Mouse (Mus musculus) CH12.LX (cell line): ENCODE measurements around the gene Map3k13. TPM values are rescaled to one million over a fixed set of nuclear protein-coding genes. Genes with fewer than 3 reads are reported as not detected.

Experiments used
- DNase-seq: peaks from one replicate; pipeline ENCODE4 v3.0.0-alpha.2; 2013; ENCODE audit errors: extremely low read depth
- H3K27ac ChIP-seq: 2 replicates; pipeline ENCODE4 v1.5.1; 2012; ENCODE audit warnings: low read depth, mild to moderate bottlenecking, control low read depth, moderate library complexity; ENCODE audit not compliant: insufficient read depth
- H3K27me3 ChIP-seq: replicated peaks from 2 replicates; pipeline ENCODE3; 2012; ENCODE audit warnings: inconsistent platforms
- H3K36me3 ChIP-seq, 2 experiments: replicated peaks in 1 of 2; 2 replicates each; pipeline versions ENCODE3 to v1.6.1; 2012; ENCODE audit warnings: inconsistent platforms in 1 of 2, low read length in 1 of 2, mild to moderate bottlenecking in 1 of 2, mixed read lengths in 1 of 2, moderate library complexity in 1 of 2; ENCODE audit not compliant: control insufficient read depth in 1 of 2, insufficient read depth in 1 of 2
- H3K4me1 ChIP-seq, 2 experiments: 2 replicates each; pipeline ENCODE4 v1.6.1; 2012; ENCODE audit warnings: inconsistent platforms in 1 of 2, moderate library complexity in 1 of 2; ENCODE audit not compliant: insufficient read depth in 2 of 2, control insufficient read depth in 1 of 2
- H3K4me2 ChIP-seq: 2 replicates; pipeline ENCODE4 v1.6.1; 2012; ENCODE audit warnings: low read depth, mild to moderate bottlenecking, control low read depth; ENCODE audit not compliant: poor library complexity, insufficient read depth, severe bottlenecking
- H3K4me3 ChIP-seq, 3 experiments: fragments of 150-350 bp in 1 of 3; sonication (generic) in 1 of 3; replicated peaks in 1 of 3; 2 replicates each; pipeline versions ENCODE3 to v1.5.1; 2011 to 2012; ENCODE audit warnings: low read depth in 2 of 3, low read length in 2 of 3, mild to moderate bottlenecking in 2 of 3, moderate library complexity in 2 of 3, control low read depth in 1 of 3, improper control_type of control experiment in 1 of 3, inconsistent platforms in 1 of 3, mixed read lengths in 1 of 3; ENCODE audit not compliant: poor library complexity in 1 of 3
- H3K79me2 ChIP-seq: replicated peaks from 2 replicates; pipeline ENCODE4 v1.6.1; 2012; ENCODE audit warnings: mild to moderate bottlenecking, moderate library complexity; ENCODE audit not compliant: control insufficient read depth, poor library complexity, insufficient read depth, severe bottlenecking; ENCODE audit errors: extremely low read depth
- H3K9ac ChIP-seq: 2 replicates; pipeline ENCODE4 v1.6.1; 2012; ENCODE audit warnings: low read depth, mild to moderate bottlenecking, control low read depth, moderate library complexity; ENCODE audit not compliant: insufficient read depth
- H3K9me3 ChIP-seq: replicated peaks from 2 replicates; pipeline ENCODE3; 2012; ENCODE audit warnings: low read length, inconsistent platforms, mixed read lengths
- BHLHE40 ChIP-seq: IDR thresholded peaks from 2 replicates; pipeline ENCODE4 v1.6.1; 2011; ENCODE audit warnings: mild to moderate bottlenecking, low read depth, low read length, improper control_type of control experiment
- CHD1 ChIP-seq: IDR thresholded peaks from 2 replicates; pipeline ENCODE4 v1.6.1; 2012; ENCODE audit warnings: low read depth, low read length, improper control_type of control experiment, inconsistent platforms
- CHD2 ChIP-seq: IDR thresholded peaks from 2 replicates; pipeline ENCODE4 v1.6.1; 2011; ENCODE audit warnings: low read length, improper control_type of control experiment
- E2F4 ChIP-seq: IDR thresholded peaks from 2 replicates; pipeline ENCODE4 v1.6.1; 2011; ENCODE audit warnings: low read depth, low read length, improper control_type of control experiment; ENCODE audit not compliant: insufficient replicate concordance
- EP300 ChIP-seq: IDR thresholded peaks from 2 replicates; pipeline ENCODE4 v1.6.1; 2011; ENCODE audit warnings: low read length, improper control_type of control experiment
- GABPA ChIP-seq: IDR thresholded peaks from 2 replicates; pipeline ENCODE4 v1.6.1; 2012; ENCODE audit warnings: low read depth, low read length, improper control_type of control experiment, inconsistent platforms; ENCODE audit not compliant: insufficient replicate concordance
- HCFC1 ChIP-seq: IDR thresholded peaks from 2 replicates; pipeline ENCODE4 v1.6.1; 2012; ENCODE audit warnings: low read depth, mild to moderate bottlenecking, inconsistent platforms, low read length, improper control_type of control experiment
- IRF4 ChIP-seq: IDR thresholded peaks from 2 replicates; pipeline ENCODE4 v1.6.1; 2014; ENCODE audit warnings: low read depth, mild to moderate bottlenecking, inconsistent platforms, low read length, improper control_type of control experiment
- JUN ChIP-seq: IDR thresholded peaks from 2 replicates; pipeline ENCODE4 v1.6.1; 2011; ENCODE audit warnings: low read depth, mild to moderate bottlenecking, low read length, improper control_type of control experiment, moderate library complexity; ENCODE audit not compliant: insufficient read depth
- JUND ChIP-seq: conservative IDR thresholded peaks from 2 replicates; pipeline ENCODE4 v1.6.1; 2011; ENCODE audit warnings: low read depth, low read length, improper control_type of control experiment
- MAFK ChIP-seq: IDR thresholded peaks from 2 replicates; pipeline ENCODE4 v1.6.1; 2011; ENCODE audit warnings: low read length, improper control_type of control experiment; ENCODE audit not compliant: insufficient replicate concordance
- MAX ChIP-seq: IDR thresholded peaks from 2 replicates; pipeline ENCODE4 v1.6.1; 2011; ENCODE audit warnings: low read length, improper control_type of control experiment
- MAZ ChIP-seq: IDR thresholded peaks from 2 replicates; pipeline ENCODE4 v1.6.1; 2012; ENCODE audit warnings: low read depth, mild to moderate bottlenecking, inconsistent platforms, low read length, improper control_type of control experiment, moderate library complexity
- NELFE ChIP-seq: IDR thresholded peaks from 2 replicates; pipeline ENCODE4 v1.6.1; 2011; ENCODE audit warnings: low read depth, low read length, improper control_type of control experiment
- NRF1 ChIP-seq: IDR thresholded peaks from 2 replicates; pipeline ENCODE4 v1.6.1; 2014; ENCODE audit warnings: low read depth, mild to moderate bottlenecking, inconsistent platforms, low read length, improper control_type of control experiment, moderate library complexity
- PAX5 ChIP-seq: IDR thresholded peaks from 2 replicates; pipeline ENCODE4 v1.6.1; 2012; ENCODE audit warnings: low read length, inconsistent platforms, mixed read lengths
- POLR2A ChIP-seq: IDR thresholded peaks from 2 replicates; pipeline ENCODE4 v1.6.1; 2011; ENCODE audit warnings: low read depth, mild to moderate bottlenecking, improper control_type of control experiment, low read length
- POLR2AphosphoS2 ChIP-seq: IDR thresholded peaks from 2 replicates; pipeline ENCODE4 v1.6.1; 2011; ENCODE audit warnings: low read depth, low read length, improper control_type of control experiment
- RAD21 ChIP-seq: IDR thresholded peaks from 2 replicates; pipeline ENCODE4 v1.6.1; 2011; ENCODE audit warnings: low read depth, mild to moderate bottlenecking, low read length, improper control_type of control experiment, moderate library complexity
- RCOR1 ChIP-seq: conservative IDR thresholded peaks from 2 replicates; pipeline ENCODE4 v1.6.1; 2012; ENCODE audit warnings: low read depth, mild to moderate bottlenecking, inconsistent platforms, low read length, improper control_type of control experiment
- SIN3A ChIP-seq: IDR thresholded peaks from 2 replicates; pipeline ENCODE4 v1.6.1; 2012; ENCODE audit warnings: low read length, improper control_type of control experiment, inconsistent platforms
- TCF12 ChIP-seq: IDR thresholded peaks from 2 replicates; pipeline ENCODE4 v1.6.1; 2014; ENCODE audit warnings: low read depth, mild to moderate bottlenecking, inconsistent platforms, low read length, improper control_type of control experiment
- USF1 ChIP-seq: IDR thresholded peaks from 2 replicates; pipeline ENCODE4 v1.6.1; 2014; ENCODE audit warnings: low read depth, mild to moderate bottlenecking, inconsistent platforms, low read length, improper control_type of control experiment
- ZC3H11A ChIP-seq: IDR thresholded peaks from 2 replicates; pipeline ENCODE4 v1.6.1; 2012; ENCODE audit warnings: low read depth, mild to moderate bottlenecking, inconsistent platforms, low read length, improper control_type of control experiment
- ZKSCAN1 ChIP-seq: IDR thresholded peaks from 2 replicates; pipeline ENCODE4 v1.6.1; 2012; ENCODE audit warnings: low read depth, inconsistent platforms, low read length, improper control_type of control experiment, borderline replicate concordance
- dilution Hi-C: fragments of 300-500 bp; cut with MboI; formaldehyde crosslinking; loops from 2 replicates; pipeline ENCODE4 v1.14.3; 2020; ENCODE audit warnings: low sequenced_read_pairs; ENCODE audit not compliant: extremely low pct_unique_long_range_greater_than_20kb, extremely low pct_ligation_motif_present
- in situ Hi-C: fragments of 300-500 bp; cut with MboI; formaldehyde crosslinking; loops from 3 replicates; pipeline ENCODE4 v1.14.3; 2019; ENCODE audit warnings: low sequenced_read_pairs, low pct_ligation_motif_present, low pct_unique_long_range_greater_than_20kb, mixed read lengths
- polyA plus RNA-seq: library from polyadenylated mRNA; unstranded; fragments of >175 nt; gene quantifications from 2 replicates; pipeline ENCODE4 v1.2.1, GENCODE M21; 2012; ENCODE audit warnings: low read depth; ENCODE audit not compliant: insufficient read length
- total RNA-seq, 2 experiments: library from RNA; depleted of rRNA; stranded (reverse); fragments of 300-350 nt in 1 of 2; fragments of >200 nt in 1 of 2; gene quantifications; 2 replicates each; pipeline ENCODE4 v1.2.3; 2012 to 2014

Gene Map3k13
- total and polyA plus RNA-seq, 3 experiments: 0.32 to 1.3 (median 0.89) TPM

GRCm38 (mm10) chr16:21955591-21955990 lies 161.4 kb downstream of the Map3k13 start:
- H3K36me3 ChIP-seq: no peaks in the 10 kb centered on the region
- H3K27me3 ChIP-seq: no peaks in the 10 kb centered on the region
- no peaks in the 10 kb centered on the region for H3K79me2 ChIP-seq
- H3K4me2 ChIP-seq: no peak overlapping the region
- TF ChIP-seq TCF12: no peak
- TF ChIP-seq ZKSCAN1: no peak
- TF ChIP-seq MAZ: no peak
- TF ChIP-seq POLR2AphosphoS2: no peak
- no peak for TF ChIP-seq USF1
- no peak for TF ChIP-seq CHD1
- TF ChIP-seq SIN3A: no peak
- TF ChIP-seq JUN: no peak
- dilution Hi-C loops (no loop called here), in situ Hi-C loops (no loop called here)
- no peak overlapping the region for H3K27ac ChIP-seq
- no peak overlapping the region for H3K4me3 ChIP-seq
- peaks cover 9% of the 10 kb centered on the region for H3K9me3 ChIP-seq
- H3K9ac ChIP-seq: no peak overlapping the region
- peaks cover 2 to 8% of the 10 kb centered on the region in 2 experiments; a peak in 2 of 4 replicates for H3K4me1 ChIP-seq
- DNase-seq: no peak

- H3K4me1 ChIP-seq: no peaks in the 10 kb centered on the region
- no peak overlapping the region for H3K4me2 ChIP-seq
- no peaks in the 10 kb centered on the region for H3K27me3 ChIP-seq
- no peak overlapping the region for H3K9ac ChIP-seq
- TF ChIP-seq USF1 (no peak), TCF12 (no peak), E2F4 (no peak), BHLHE40 (no peak), NRF1 (no peak), CHD2 (no peak), HCFC1 (no peak), JUND (no peak), MAX (no peak), RCOR1 (no peak), GABPA (no peak), NELFE (no peak), EP300 (no peak), IRF4 (no peak), PAX5 (no peak), MAZ (no peak), RAD21 (no peak), MAFK (no peak), ZC3H11A (no peak), POLR2A (no peak)
- TF ChIP-seq, all 38 proteins: peak for 0
- dilution Hi-C loops: no loop called here
- no peak for DNase-seq
- Histone ChIP-seq H3K9me3 (no peaks in the 10 kb centered on the region), H3K79me2 (no peaks in the 10 kb centered on the region), H3K27ac (no peak overlapping the region), H3K4me3 (no peak overlapping the region), H3K36me3 (peaks cover 0 to 2% of the 10 kb centered on the region in 2 experiments)
- in situ Hi-C loops: no loop called here
Measured at GRCm38 (mm10) chr16:21965576-21965975, 171.4 kb downstream of the Map3k13 start.
